Mouse (Mus musculus): Measurements from ENCODE around the gene Copa. TPM values are rescaled to one million over a fixed set of nuclear protein-coding genes. Genes with fewer than 3 reads are reported as not detected.

Gene Copa
- total RNA-seq, 2 experiments from 2014 or later: 80.8 to 80.9 TPM

Other genes starting within 250 kb of the Copa start
- gene Cd84, start 242.8 kb upstream of the Copa start, total RNA-seq (2021): 1 to 10 TPM; 1.1 to 1.4 TPM
- under 1 TPM in 1 of 2 experiments, not detected in 1; 0.13 TPM for gene Gm10521, start 186.9 kb upstream of the Copa start, total RNA-seq (2021)
- under 1 TPM in 1 of 2 experiments, not detected in 1; 0.09 TPM for gene Slamf6, start 165.0 kb upstream of the Copa start, total RNA-seq (2021)
- 1 to 10 TPM; 1.9 to 2.6 TPM for gene Vangl2, start 54.1 kb upstream of the Copa start, total RNA-seq (2021)
- gene Nhlh1, start 25.0 kb upstream of the Copa start, total RNA-seq (2021): not detected
- gene Ncstn, start 266 bp downstream of the Copa start, total RNA-seq (2021): 10 to 100 TPM; 33.6 to 34.5 TPM
- gene Pex19, start 44.2 kb downstream of the Copa start, total RNA-seq (2021): 10 to 100 TPM; 88.5 to 95.2 TPM
- 100 to 1,000 TPM; 131 to 134 TPM for gene Dcaf8, start 65.6 kb downstream of the Copa start, total RNA-seq (2021)
- 10 to 100 TPM; 39.2 to 60.3 TPM for gene Pea15a, start 124.3 kb downstream of the Copa start, total RNA-seq (2021)
- 1,000 to 10,000 TPM; 6,638 to 7,021 TPM for gene Casq1, start 137.3 kb downstream of the Copa start, total RNA-seq (2021)
- under 1 TPM; 0.66 to 0.96 TPM for gene Atp1a4, start 175.9 kb downstream of the Copa start, total RNA-seq (2021)
- gene Igsf8, start 179.1 kb downstream of the Copa start, total RNA-seq (2021): 10 to 100 TPM; 11.1 to 12.5 TPM
- gene Atp1a2, start 215.5 kb downstream of the Copa start, total RNA-seq (2021): 1,000 to 10,000 TPM in 1 of 2 experiments, 100 to 1,000 TPM in 1; 826 to 1,026 TPM
- gene Kcnj9, start 246.8 kb downstream of the Copa start, total RNA-seq (2021): not detected

Data from gastrocnemius, postnatal 14 days (tissue).